Mouse (Mus musculus): ENCODE measurements around the gene Zfp740. TPM values are rescaled to one million over a fixed set of nuclear protein-coding genes. Genes with fewer than 3 reads are reported as not detected.

The Zfp740 gene
- polyA plus RNA-seq, 1 experiment from 2014 or later = 67.5 TPM

GRCm38 (mm10) chr15:102238543-102239259 is 35.7 kb downstream of the Zfp740 start:
- Histone ChIP-seq H3K36me3 (ENCODE audit: control insufficient read depth, insufficient read depth, low read length) (peaks cover 19% of the 10 kb centered on the region; the same call in 1 of the 2 replicates), H3K4me2 (ENCODE audit: low read depth, severe bottlenecking) (no peak overlapping the region), H3K4me1 (ENCODE audit: control insufficient read depth, insufficient read depth, low read length) (peaks cover 31% of the 10 kb centered on the region), H3K9me3 (ENCODE audit: control insufficient read depth, low read length) (no peaks in the 10 kb centered on the region), H3K27ac (replicated peaks; ENCODE audit: low read depth, low read length) (no peak overlapping the region), H3K27me3 (ENCODE audit: control insufficient read depth, insufficient read depth, low read length) (no peaks in the 10 kb centered on the region), H3K9ac (ENCODE audit: low read length) (no peak overlapping the region), H3K4me3 (ENCODE audit: low read depth, low read length) (no peak overlapping the region)
- DNase-seq (ENCODE audit: low spot score) (no peak), ATAC-seq (ENCODE audit: insufficient number of reproducible peaks, low FRiP score, low TSS enrichment, low read depth) (no peak)
- WGBS = 90% methylated on average over 14 of the region's 14 CpGs

- ATAC-seq (ENCODE audit: insufficient number of reproducible peaks, low FRiP score, low TSS enrichment, low read depth) (no peak), DNase-seq (ENCODE audit: low spot score) (peak; percentile 88)
- peaks cover 36% of the 10 kb centered on the region for H3K4me1 ChIP-seq (ENCODE audit: control insufficient read depth, insufficient read depth, low read length)
- no peak overlapping the region for H3K4me3 ChIP-seq (ENCODE audit: low read depth, low read length)
- no peak overlapping the region for H3K9ac ChIP-seq (ENCODE audit: low read length)
- H3K4me2 ChIP-seq (ENCODE audit: low read depth, severe bottlenecking) = no peak overlapping the region
- no peaks in the 10 kb centered on the region for H3K27me3 ChIP-seq (ENCODE audit: control insufficient read depth, insufficient read depth, low read length)
- peaks cover 19% of the 10 kb centered on the region; the same call in 1 of the 2 replicates for H3K36me3 ChIP-seq (ENCODE audit: control insufficient read depth, insufficient read depth, low read length)
- WGBS = 21% methylated on average over 9 of the region's 9 CpGs
- no peaks in the 10 kb centered on the region for H3K9me3 ChIP-seq (ENCODE audit: control insufficient read depth, low read length)
- no peak overlapping the region for H3K27ac ChIP-seq (replicated peaks; ENCODE audit: low read depth, low read length)
These were observed 36.2 kb downstream of the Zfp740 start for GRCm38 (mm10) chr15:102239260-102239590.

DNA sequence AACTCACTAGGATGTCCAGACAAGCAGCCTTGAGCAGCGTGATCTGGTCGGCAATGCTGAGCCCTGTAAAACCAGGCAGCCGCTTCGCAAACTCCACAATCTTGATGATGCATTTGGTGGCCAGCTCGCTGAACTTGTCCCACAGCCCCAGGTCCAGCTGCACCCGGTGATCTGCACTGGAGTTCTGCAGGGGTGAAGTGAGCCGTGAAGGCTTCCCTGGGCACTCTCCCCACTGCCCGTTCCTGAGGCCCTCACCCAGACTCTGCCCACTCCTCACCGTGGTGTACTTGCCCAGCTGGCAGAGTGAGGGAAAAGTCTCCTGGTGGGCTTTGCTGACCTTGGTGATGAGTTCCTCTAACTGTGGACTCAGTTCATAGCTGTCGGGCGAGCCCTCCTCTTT is 36.8 kb downstream of the Zfp740 start:
- DNase-seq (ENCODE audit: low spot score) (no peak), ATAC-seq (ENCODE audit: insufficient number of reproducible peaks, low FRiP score, low TSS enrichment, low read depth) (no peak)
- Histone ChIP-seq H3K9ac (ENCODE audit: low read length) (no peak overlapping the region), H3K27me3 (ENCODE audit: control insufficient read depth, insufficient read depth, low read length) (no peaks in the 10 kb centered on the region), H3K9me3 (ENCODE audit: control insufficient read depth, low read length) (no peaks in the 10 kb centered on the region), H3K4me2 (ENCODE audit: low read depth, severe bottlenecking) (no peak overlapping the region), H3K4me3 (ENCODE audit: low read depth, low read length) (no peak overlapping the region), H3K27ac (replicated peaks; ENCODE audit: low read depth, low read length) (no peak overlapping the region), H3K4me1 (ENCODE audit: control insufficient read depth, insufficient read depth, low read length) (peaks cover 41% of the 10 kb centered on the region), H3K36me3 (ENCODE audit: control insufficient read depth, insufficient read depth, low read length) (peaks cover 19% of the 10 kb centered on the region; the same call in 1 of the 2 replicates)
- WGBS = 79% methylated on average over 11 of the region's 11 CpGs

- no peak overlapping the region for H3K4me3 ChIP-seq (ENCODE audit: low read depth, low read length)
- 74% methylated on average over 4 of the region's 4 CpGs for WGBS
- DNase-seq (ENCODE audit: low spot score) (no peak), ATAC-seq (ENCODE audit: insufficient number of reproducible peaks, low FRiP score, low TSS enrichment, low read depth) (no peak)
- H3K4me1 ChIP-seq (ENCODE audit: control insufficient read depth, insufficient read depth, low read length) = peaks cover 44% of the 10 kb centered on the region
- no peak overlapping the region for H3K27ac ChIP-seq (replicated peaks; ENCODE audit: low read depth, low read length)
- no peak overlapping the region for H3K9ac ChIP-seq (ENCODE audit: low read length)
- no peaks in the 10 kb centered on the region for H3K9me3 ChIP-seq (ENCODE audit: control insufficient read depth, low read length)
- H3K36me3 ChIP-seq (ENCODE audit: control insufficient read depth, insufficient read depth, low read length) = peaks cover 15% of the 10 kb centered on the region; the same call in 1 of the 2 replicates
- no peak overlapping the region for H3K4me2 ChIP-seq (ENCODE audit: low read depth, severe bottlenecking)
- H3K27me3 ChIP-seq (ENCODE audit: control insufficient read depth, insufficient read depth, low read length) = no peaks in the 10 kb centered on the region
These were observed 37.6 kb downstream of the Zfp740 start for GRCm38 (mm10) chr15:102240607-102241006.

DNA sequence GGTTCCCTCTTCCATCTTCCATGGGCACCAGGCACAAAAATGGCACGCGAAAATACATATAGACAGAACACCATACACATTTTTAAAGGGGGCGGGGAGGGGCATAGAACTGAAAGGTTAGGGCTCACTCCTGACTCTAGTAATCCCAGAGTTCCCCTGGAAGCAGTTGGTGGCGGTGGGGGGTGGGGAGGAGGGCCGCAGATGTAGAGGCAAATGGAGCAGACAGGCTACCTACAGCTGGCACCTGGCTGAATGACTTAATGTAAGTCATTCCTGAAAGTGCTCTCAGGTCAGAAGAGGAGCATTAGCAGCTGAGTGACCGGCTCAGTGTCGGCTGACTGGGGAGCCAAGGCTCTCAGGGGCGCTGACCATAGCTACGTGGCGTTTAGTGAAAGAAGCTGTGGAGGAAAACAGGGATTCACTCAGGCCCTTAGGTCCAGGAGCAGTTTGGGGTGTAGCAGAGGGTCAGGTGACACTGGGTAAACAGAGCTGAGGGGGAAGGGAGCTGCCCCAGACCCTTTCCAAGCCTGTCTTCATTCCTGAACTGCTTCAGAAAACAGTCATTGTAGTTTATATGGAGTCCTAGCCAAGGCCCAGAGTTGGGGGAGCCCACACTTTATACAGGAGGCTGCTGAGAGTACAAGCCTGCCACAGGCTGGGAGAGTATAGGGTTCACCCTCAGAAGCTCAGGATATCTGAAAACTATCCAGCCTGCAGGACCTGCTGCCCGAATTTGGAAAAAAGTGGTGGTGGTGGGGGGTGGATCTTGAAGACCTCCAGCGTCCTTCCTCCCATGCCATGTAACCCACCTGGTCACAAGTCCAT is 39.6 kb downstream of the Zfp740 start:
- H3K27ac ChIP-seq (replicated peaks; ENCODE audit: low read depth, low read length) = peak overlapping the region; percentile 87
- no peaks in the 10 kb centered on the region for H3K9me3 ChIP-seq (ENCODE audit: control insufficient read depth, low read length)
- no peak for ATAC-seq (ENCODE audit: insufficient number of reproducible peaks, low FRiP score, low TSS enrichment, low read depth)
- peaks cover 38% of the 10 kb centered on the region for H3K4me1 ChIP-seq (ENCODE audit: control insufficient read depth, insufficient read depth, low read length)
- peaks cover 7% of the 10 kb centered on the region; the same call in 1 of the 2 replicates for H3K36me3 ChIP-seq (ENCODE audit: control insufficient read depth, insufficient read depth, low read length)
- no peak for DNase-seq (ENCODE audit: low spot score)
- no peaks in the 10 kb centered on the region for H3K27me3 ChIP-seq (ENCODE audit: control insufficient read depth, insufficient read depth, low read length)
- H3K4me2 ChIP-seq (ENCODE audit: low read depth, severe bottlenecking) = peak overlapping the region; percentile 84
- 24% methylated on average over 12 of the region's 12 CpGs for WGBS
- H3K4me3 ChIP-seq (ENCODE audit: low read depth, low read length) = peak overlapping the region; percentile 65
- peak overlapping the region; percentile 53 for H3K9ac ChIP-seq (ENCODE audit: low read length)

DNA sequence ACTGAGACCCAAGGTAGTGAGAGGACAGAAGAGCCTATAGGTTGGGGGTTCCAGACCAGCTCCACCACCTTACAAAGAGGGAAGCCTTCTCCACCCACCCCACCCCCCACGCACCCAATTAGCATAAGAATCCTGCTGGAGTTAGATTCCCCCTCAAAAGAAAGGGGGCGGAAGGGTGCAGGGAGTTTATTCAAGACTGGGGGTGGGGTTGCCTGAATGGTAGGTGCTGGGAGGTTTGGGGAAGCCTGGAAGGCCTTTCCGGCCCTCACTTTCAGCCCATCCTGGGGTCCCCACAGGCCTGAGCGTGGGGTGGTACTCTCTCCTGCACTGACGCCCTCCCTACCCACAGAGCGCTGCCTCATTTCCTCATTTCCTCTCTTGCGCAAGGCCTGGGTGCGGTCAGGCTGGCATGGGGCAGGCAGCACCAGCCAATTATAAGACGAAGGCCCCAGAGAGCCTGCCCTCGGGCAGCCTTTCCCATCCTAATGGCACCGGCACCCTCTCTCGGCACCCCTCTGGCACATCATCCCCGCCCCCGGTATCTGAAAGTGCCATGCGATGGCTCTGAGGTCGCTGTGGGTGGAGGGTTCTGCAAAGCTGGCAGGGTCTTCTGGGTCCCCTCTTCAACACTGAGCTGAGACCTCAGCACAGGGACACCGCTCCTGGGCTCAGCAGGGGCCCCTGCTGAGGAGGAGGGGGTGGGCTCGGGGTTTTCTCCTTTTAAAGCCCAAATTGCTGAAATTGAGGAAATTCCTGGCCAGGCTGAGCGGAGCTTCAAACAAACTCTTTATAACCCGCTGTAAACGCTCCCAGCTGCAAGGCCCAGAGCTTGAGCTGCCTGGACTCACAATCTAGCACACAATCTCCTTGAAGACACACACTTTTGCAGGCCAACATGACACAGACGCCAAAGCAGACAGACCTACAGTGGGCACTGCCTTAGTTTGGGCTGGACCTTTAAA is 40.5 kb downstream of the Zfp740 start:
- Histone ChIP-seq H3K27me3 (ENCODE audit: control insufficient read depth, insufficient read depth, low read length) (no peaks in the 10 kb centered on the region), H3K4me2 (ENCODE audit: low read depth, severe bottlenecking) (peak overlapping the region; percentile 84), H3K9ac (ENCODE audit: low read length) (peak overlapping the region; percentile 36), H3K4me3 (ENCODE audit: low read depth, low read length) (peak overlapping the region; percentile 65), H3K9me3 (ENCODE audit: control insufficient read depth, low read length) (no peaks in the 10 kb centered on the region), H3K36me3 (ENCODE audit: control insufficient read depth, insufficient read depth, low read length) (peaks cover 6% of the 10 kb centered on the region; the same call in 1 of the 2 replicates), H3K27ac (replicated peaks; ENCODE audit: low read depth, low read length) (peak overlapping the region; percentile 87), H3K4me1 (ENCODE audit: control insufficient read depth, insufficient read depth, low read length) (peaks cover 40% of the 10 kb centered on the region)
- ATAC-seq (ENCODE audit: insufficient number of reproducible peaks, low FRiP score, low TSS enrichment, low read depth) (no peak), DNase-seq (ENCODE audit: low spot score) (peak; percentile 66)
- WGBS = 3% methylated on average over 22 of the region's 22 CpGs

DNA sequence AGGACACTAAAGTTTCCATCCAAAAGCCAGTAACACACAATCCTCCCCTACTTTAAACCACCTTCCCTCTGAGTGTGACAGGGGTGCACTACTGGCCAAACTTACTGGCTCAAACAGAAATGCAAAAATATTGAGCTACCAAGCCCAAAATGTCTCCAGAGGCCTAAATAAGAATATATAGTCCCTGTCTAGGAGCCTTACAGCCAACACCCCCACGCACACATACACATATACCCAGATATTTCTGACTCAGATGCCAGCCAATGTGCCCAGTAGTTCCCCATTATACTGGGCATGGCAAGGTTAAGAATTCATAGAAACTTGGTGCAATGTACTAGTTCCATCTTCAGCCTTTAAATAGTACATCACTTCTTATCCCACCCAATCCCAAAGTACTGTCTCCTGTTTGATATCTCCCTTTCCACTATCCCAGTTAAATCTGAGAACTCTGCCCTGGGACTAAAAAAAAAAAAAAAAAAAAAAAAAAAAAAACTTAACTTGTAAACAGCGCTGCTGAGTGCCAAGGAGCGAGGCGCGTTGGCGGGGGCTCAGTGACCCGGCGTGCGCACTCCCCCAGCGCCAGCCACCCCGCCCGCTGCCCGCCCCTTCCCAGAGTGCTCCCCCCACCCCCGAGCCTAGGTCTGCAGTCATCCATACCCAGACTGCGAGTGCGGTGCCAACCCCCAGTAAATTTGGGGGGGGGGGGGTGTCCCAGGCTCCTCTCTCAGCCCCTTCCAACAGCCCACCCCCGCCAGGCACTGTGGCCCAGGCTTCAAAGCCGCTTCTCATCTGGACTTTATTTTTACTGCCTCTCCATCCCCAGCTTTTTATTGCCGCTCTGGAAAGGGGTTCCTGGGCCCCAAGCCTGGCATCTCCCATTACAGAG is 41.5 kb downstream of the Zfp740 start:
- Histone ChIP-seq H3K4me1 (ENCODE audit: control insufficient read depth, insufficient read depth, low read length) (peaks cover 44% of the 10 kb centered on the region), H3K27me3 (ENCODE audit: control insufficient read depth, insufficient read depth, low read length) (no peaks in the 10 kb centered on the region)
- DNase-seq (ENCODE audit: low spot score) = peak; percentile 62

More for the DNA sequence above, 41.5 kb downstream of the Zfp740 start:
- Histone ChIP-seq H3K4me3 (ENCODE audit: low read depth, low read length) (peak overlapping the region; percentile 65), H3K4me2 (ENCODE audit: low read depth, severe bottlenecking) (peak overlapping the region; percentile 84), H3K9ac (ENCODE audit: low read length) (peak overlapping the region; percentile 59), H3K27ac (replicated peaks; ENCODE audit: low read depth, low read length) (peak overlapping the region; percentile 87), H3K9me3 (ENCODE audit: control insufficient read depth, low read length) (no peaks in the 10 kb centered on the region), H3K36me3 (ENCODE audit: control insufficient read depth, insufficient read depth, low read length) (no peaks in the 10 kb centered on the region; the same call in 1 of the 2 replicates)
- no peak for ATAC-seq (ENCODE audit: insufficient number of reproducible peaks, low FRiP score, low TSS enrichment, low read depth)
- WGBS = under 1% methylated on average over 18 of the region's 19 CpGs
